Mouse (Mus musculus): ENCODE data around the gene Fcgr4. TPM values are rescaled to one million over a fixed set of nuclear protein-coding genes. Genes with fewer than 3 reads are reported as not detected.
A peak's percentile ranks its signal among the peaks of the same experiment; 100 is the strongest.

The Fcgr4 gene
- total RNA-seq, 1 experiment from 2014 or later = 1.6 TPM

DNA sequence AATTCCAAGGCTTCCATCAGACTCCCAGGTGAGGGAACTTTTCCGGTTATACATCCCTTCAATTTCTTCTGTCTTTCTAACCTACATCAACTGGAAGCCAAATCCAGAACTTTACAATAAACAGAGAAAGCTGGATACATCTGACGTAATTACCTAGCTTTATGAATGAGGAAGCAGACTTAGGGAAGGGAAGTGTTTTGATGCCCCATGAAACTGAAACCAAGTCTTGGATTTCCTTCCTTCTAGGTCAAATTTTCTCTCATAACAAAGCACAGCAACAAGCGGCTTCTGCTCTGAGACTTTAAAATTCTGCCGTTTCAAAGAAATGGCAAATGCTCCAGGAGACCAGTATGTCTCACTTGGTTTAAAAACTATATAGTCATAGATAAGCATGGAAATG, 12.4 kb upstream of the Fcgr4 start:
- peak; percentile 76 for ATAC-seq (replicated peaks; ENCODE audit: low read depth, poor library complexity, severe bottlenecking)

DNA sequence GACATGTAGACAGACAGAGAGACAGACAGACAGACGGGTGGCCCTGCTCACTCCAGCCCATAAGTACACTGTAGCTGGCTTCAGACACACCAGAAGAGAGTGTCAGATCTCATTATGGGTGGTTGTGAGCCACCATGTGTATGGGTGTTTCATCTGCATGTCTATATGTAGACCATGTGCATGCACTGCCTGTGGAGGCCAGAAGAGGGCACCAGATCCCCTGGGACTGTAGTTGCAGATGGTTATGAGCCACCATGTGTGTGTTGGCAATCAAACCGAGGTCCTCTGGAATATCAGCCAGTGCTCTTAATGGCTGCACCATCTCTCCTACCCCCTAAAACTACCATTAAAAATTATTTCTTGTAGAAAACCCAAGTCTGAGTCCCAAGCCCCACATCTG, 11.8 kb upstream of the Fcgr4 start:
- ATAC-seq (replicated peaks; ENCODE audit: low read depth, poor library complexity, severe bottlenecking) = no peak

DNA sequence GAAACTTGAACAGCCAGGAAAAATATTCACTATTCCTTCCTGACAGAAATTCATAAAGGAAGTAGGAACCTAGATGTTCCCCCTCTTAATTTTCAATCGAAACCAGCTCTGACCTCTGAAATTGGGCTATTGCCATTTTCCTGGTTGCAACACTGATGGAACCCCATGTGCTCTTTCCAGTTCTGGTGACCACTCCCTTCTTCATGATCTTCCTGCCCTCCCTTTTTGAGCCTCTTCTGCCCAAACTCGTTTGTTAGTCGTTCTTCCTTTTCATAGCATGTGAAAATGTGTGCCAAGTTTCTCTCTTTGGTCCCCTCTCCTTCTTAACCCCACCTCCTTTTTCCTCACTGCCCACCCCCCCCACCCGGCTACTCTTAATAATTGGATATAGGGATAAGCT, 7.0 kb upstream of the Fcgr4 start:
- ATAC-seq (replicated peaks; ENCODE audit: low read depth, poor library complexity, severe bottlenecking) = no peak

DNA sequence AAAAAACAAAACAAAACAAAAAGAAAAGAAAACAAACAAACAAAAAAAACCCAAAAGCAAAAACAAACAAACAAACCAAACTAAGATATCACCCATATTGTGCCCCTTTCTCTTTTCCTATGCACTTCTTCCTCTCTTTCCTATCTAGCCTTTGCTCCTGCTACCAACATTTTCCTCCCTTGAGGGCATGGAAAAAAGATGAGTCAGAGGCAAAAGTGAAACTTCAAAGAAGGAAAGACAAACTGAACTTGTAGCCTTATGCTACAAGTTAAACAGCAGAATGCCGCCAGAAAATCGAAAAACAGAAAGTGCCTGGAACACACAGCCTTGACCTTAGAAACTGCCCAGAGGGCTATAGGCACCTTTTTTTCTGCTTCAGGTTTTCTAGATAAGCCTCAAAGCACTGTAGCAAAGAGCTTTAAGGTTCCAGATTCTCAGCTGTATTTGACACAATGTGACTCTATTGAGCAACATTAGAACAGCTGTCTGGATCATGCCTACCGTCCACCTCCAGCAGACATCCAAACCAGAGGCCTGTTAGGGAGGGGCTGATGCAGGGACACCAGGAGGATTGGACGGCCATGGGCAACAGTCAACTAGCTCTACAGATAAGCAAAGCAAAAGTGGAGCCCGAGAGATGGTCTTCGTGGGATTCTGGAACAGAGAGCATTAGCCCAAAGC, 1.9 kb upstream of the Fcgr4 start:
- 0 out of 2 replicates have a peak, but pooled peaks have one; percentile 13 for ATAC-seq (replicated peaks; ENCODE audit: low read depth, poor library complexity, severe bottlenecking)

DNA sequence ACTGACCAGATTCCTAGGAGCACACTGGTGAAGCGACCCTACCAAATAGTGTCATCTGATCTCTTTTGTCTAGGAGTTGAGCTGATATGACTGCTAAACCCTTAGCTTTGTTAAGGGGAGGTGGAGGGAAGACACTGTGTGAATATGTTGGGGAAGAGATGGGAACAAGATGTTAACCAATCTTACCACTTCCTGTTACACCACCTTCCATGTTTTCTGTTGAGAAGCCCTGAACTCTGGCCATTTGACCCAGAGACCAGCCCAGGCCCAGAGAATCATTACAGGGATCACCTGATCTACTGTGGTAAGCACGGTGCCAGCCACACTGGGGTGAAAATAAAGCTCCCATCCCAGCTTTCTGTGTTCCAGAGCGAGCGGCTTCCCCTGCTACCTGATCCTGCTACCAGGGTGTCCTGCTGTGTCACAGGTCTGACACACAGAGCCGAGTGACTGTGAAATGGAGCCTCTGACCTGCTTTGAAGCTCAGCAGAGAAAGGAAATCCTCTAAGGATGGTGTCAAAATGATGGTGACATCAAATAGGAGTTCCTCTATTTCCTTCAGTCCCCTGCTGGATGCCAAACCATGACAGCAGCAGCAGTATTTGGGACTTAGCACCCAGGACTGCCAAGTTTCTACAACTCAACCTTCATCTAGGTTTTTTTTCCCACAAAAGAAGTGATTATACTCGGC, 1.1 kb upstream of the Fcgr4 start:
- ATAC-seq (replicated peaks; ENCODE audit: low read depth, poor library complexity, severe bottlenecking) = peak; percentile 62

DNA sequence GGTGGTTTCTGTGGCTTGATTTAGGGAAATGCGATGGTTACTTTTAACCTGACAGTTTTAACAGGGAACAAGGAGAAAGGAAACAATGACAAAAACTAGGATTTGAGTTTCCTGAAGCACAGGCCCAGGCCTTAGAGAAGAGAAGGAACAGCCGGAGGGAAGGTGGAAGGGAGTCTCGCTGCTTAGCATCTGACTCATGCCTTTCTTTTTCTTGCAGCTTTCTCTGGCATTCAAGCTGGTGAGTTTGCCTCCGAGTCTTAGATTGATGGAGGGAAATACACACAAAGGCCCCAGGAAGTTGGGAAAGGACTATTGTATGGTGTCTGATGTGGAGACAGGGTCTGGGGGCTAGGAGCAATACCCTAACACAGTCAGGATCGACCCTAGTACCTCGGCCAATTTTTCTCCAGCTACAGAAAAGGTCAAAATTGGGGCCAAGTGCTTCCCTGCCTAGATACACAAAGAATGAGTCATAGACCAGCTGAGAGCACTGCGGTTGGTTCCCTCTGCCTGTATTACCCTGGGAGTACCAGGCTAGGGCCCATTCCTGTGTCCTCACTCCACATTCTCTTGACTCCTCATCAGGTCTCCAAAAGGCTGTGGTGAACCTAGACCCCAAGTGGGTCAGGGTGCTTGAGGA, 711 bp downstream of the Fcgr4 start:
- no peak for ATAC-seq (replicated peaks; ENCODE audit: low read depth, poor library complexity, severe bottlenecking)

DNA sequence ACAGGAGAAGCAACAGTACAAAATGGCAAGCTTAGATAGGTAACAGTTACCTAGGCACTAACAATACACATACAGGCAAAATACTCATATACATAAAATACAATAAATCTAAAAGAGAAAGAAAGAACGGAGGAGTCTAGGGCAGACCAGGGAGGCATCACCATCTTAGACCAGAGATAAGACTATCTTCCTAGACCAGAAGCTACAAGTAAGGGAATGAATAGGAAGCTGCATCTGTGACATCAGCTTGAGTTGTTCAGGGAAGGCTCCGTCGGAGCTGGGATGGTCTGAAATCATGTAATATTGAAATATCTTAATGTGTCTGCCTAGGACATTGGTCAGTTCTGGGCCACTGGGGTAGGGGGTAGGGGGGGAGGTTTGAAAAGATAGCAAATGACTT, 13.0 kb downstream of the Fcgr4 start:
- no peak for ATAC-seq (replicated peaks; ENCODE audit: low read depth, poor library complexity, severe bottlenecking)

DNA sequence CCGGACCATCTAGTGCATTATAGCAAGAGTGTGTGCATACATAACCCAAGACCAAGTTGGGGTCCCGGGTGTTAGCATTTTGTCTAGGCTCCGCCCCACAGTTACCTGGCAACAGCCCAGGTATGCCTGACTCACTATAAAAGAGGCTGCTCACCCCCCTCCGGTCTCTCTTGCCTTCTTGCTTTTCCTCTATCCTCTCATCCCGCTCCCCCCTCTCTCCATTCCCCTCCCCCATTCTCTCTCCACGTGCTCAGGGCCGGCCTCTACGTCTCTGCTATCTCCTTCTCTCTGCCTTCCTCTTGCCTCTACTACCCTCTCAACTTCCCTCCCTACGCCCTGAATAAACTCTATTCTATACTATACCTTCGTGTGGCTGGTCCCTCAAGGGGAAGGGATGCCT, 14.0 kb downstream of the Fcgr4 start:
- no peak for ATAC-seq (replicated peaks; ENCODE audit: low read depth, poor library complexity, severe bottlenecking)

DNA sequence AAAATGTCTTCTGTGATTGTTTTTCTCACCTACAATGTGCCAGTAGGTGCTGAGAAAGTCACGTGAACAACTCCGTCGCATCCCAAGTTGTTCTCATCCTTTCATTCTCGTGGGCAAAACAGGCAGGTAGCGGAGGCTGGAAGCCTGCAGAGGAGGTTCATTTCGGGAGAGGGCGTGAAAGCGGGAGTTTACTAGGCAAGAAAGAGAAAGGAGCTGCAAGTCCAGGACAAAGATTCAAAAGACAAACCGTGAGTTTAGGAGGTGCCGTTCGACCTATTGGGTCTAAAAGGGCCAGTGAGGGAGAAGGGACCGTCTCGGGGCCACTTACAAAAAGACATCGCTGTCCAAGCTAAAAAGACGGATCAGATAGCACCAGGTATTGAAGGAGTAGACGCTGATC, 14.5 kb downstream of the Fcgr4 start:
- ATAC-seq (replicated peaks; ENCODE audit: low read depth, poor library complexity, severe bottlenecking) = 0 out of 2 replicates have a peak, but pooled peaks have one; percentile 0

DNA sequence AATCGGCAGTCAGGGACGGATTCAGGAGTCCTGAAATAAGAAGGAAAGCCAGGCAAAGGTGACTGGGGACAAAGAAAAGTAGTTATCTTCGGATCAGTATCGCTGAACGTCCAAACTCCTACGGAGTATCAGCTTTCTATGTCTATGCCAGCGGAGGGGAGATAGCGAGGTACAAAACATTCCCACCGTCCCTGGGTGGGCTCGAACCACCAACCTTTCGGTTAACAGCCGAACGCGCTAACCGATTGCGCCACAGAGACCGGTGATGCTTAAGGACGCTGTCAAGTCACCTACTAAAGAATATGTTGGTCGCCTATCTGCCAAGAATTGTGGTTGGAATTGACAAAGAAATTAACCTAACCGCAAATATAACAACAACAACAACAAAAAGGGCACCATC, 15.0 kb downstream of the Fcgr4 start:
- ATAC-seq (replicated peaks; ENCODE audit: low read depth, poor library complexity, severe bottlenecking) = peak; percentile 39

DNA sequence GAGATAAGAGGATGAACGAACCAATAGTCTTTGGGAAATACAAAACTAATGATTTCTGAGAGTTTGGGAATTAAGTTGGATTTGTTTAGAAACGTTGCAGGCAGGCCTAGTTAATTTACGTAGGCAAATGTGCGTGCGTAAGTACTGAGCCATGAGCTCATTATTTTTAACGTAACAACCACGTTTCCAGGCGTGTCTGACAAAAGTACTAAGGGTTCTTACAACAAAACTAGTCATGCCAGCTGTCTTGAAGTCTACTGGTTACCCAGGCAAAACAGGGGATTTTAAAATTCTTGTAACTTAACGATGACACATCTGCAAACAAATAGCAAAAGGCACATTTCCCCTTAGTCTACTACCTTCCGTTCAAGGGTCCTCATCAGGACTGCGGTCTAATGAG, 15.5 kb downstream of the Fcgr4 start:
- no peak for ATAC-seq (replicated peaks; ENCODE audit: low read depth, poor library complexity, severe bottlenecking)

DNA sequence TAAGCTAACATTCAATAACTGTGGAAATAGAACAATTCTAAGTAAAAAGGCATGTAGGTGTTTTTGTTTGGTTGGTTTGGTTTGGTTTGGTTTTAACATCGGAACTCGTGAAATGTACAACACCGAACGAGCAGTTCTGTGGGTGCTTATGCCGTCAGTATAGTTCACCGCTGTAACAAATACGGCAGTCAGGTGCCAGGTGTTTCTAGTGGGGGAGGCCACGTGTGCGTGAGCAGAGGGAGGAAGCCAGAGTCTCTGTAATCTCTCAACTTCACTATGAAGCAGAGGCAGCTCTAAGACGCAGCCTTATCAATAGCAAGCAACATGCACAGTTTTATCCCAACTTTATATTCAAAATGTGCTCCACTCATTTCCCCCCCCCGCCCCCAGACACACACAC, 16.9 kb downstream of the Fcgr4 start:
- no peak for ATAC-seq (replicated peaks; ENCODE audit: low read depth, poor library complexity, severe bottlenecking)

DNA sequence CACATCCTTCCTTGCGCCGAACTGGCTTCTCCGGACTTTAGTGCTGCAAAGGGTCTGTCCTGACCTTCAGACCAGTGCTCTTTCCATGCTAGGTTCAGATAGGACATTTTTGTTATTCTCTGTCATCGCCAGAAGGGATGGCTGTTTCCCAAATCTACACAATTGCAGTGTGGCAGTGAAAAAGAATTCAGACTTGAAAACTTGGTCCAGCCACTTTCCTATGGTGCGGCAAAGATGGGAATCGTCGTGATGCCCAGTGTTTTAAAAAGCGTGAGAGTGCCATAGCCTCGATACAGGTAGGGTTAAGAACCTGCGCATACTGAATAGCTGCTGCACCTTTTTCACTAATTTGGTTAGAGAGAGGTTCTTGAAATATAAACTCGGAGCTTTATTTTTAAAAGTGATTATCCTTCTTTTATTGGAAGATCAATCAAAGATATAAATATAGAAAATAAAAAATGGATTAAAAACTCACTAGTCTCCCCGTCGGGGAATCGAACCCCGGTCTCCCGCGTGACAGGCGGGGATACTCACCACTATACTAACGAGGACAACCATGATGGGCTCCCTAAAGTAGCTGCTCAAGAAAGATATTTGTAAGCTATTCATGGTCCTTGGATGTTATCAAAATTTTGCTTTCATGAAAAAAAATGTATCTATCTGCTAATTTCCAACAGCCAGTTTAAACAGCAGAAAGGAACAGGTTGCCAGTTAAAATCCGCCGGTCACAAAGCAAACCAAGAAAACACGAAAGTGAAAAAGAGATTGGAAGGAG, 18.0 kb downstream of the Fcgr4 start:
- ATAC-seq (replicated peaks; ENCODE audit: low read depth, poor library complexity, severe bottlenecking) = 0 out of 2 replicates have a peak, but pooled peaks have one; percentile 24

DNA sequence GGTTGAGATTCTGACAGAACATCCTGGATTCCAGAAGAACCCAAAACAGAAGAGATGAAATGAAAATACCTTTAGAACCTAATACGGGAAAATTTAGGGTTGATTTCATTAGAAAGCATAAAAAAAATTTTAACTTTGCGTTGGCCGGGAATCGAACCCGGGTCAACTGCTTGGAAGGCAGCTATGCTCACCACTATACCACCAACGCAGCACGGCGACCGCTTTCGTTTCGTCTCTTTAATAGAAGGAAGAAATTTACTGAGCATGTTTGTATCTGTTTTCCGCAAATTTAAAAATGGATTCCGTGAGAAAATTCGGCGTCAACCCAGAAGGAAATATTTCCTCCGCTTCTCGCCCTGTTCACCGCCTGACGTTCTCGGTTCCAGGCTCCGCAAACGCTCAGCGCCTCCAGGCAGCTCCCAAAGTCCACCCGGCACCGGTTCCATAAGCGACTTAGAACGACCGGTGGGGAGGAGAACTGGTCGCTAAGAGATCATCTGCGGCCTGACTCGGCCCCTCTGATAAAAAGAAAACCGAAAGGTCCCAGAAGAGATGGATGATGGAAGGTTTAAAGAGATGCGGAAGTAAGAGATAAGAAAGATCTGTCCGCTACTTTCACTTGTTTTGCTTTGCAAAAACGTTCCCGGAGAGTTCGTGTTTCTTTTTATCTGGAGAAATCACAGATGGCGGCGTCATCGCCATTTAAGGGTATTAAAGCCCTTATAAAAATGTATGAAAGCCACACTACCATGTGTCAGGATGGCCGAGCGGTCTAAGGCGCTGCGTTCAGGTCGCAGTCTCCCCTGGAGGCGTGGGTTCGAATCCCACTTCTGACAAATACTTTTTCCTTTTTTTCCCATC, 19.4 kb downstream of the Fcgr4 start:
- peak; percentile 43 for ATAC-seq (replicated peaks; ENCODE audit: low read depth, poor library complexity, severe bottlenecking)

DNA sequence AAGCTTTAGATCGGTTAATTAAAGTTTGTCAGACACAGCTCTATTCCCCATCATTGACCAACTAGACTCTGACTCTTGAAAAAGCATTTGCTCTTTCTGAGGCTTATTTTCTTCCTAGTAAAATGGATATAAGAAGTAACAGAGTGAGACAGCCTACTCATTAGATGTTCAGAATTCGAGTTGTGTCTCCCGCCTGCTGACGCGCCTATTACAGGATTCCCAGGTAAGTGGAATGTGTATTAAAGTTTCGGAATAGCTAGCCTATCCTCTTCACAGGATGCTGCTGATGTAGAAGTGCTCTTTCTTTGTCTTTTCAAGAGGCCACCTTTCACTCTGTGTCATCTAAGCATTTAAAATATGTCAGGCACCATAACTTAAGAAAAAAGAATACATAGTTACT, 20.4 kb downstream of the Fcgr4 start:
- no peak for ATAC-seq (replicated peaks; ENCODE audit: low read depth, poor library complexity, severe bottlenecking)

DNA sequence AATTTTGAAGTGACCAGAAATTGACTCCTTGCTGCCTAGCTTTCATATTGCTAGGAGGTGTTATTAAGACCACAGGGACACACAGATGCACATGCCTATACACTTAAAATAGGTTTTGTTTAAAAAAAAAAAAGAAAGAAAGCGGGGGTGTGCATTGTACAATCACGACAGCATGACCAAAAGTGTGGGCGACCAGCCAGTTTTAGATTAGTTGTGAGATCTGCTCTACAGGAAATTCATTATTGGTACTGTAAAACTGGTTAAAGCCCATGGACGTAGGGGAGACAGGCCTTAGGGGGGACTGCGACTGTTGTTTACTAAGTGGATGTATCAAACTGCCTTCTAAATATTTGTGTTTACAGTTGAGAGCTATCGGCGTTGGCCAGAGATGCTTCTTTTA, 21.2 kb downstream of the Fcgr4 start:
- no peak for ATAC-seq (replicated peaks; ENCODE audit: low read depth, poor library complexity, severe bottlenecking)

DNA sequence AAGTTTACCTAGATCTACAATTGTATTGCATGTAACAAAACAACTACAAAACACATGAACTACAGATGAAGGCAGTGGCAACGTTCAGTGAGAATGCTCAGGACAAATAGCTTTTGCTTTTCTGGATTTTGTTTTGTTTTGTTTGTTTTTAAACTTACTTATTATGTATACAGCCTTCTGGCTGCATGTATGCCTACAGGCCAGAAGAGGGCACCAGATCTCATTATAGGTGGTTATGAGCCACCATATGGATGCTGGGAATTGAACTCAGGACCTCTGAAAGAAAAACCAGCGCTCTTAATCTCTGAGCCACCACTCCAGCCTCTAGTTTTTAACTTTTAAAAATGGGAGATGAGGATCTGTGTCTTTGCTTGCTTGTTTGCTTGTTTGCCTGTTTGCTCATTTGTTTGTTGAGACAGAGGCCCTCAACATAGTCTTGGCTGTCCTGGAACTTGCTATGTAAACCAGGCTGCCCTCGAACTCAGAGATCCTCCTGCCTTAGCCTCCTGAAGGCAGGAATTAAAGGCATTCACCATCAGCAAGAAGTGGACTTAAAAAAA, 25.0 kb downstream of the Fcgr4 start:
- ATAC-seq (replicated peaks; ENCODE audit: low read depth, poor library complexity, severe bottlenecking) = no peak

DNA sequence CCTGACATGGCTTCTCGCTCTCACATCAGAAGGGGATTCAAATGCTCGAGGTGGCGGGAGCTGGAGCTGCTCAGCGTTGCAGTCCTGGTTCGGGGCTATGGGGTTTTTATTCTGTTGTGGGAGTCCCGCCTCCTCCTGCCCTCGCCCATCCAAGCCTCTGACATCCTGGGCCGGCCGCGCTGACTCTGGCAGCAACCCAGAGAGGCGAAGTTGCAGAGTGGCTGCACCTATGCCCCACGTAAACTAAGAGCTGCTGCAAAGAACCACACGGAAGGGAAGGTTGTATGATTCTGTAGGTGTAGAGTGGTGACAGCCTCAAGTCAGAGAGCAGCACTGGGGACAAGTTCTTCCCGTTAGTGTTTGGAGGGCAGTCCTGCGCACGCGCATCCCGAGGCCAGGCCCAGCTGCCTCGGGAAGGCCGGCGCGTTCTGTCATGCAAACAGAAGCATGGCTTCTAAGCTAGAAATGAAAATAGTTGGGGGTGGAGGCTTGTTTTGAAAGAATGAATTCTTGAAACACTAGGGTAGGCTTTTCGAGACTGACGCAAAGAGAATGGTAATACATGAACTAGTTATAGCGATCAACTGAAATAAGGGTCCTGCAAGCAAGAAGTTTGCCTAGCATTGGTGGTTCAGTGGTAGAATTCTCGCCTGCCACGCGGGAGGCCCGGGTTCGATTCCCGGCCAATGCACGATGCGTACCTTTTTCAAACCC, 25.8 kb downstream of the Fcgr4 start:
- peak; percentile 91 for ATAC-seq (replicated peaks; ENCODE audit: low read depth, poor library complexity, severe bottlenecking)

DNA sequence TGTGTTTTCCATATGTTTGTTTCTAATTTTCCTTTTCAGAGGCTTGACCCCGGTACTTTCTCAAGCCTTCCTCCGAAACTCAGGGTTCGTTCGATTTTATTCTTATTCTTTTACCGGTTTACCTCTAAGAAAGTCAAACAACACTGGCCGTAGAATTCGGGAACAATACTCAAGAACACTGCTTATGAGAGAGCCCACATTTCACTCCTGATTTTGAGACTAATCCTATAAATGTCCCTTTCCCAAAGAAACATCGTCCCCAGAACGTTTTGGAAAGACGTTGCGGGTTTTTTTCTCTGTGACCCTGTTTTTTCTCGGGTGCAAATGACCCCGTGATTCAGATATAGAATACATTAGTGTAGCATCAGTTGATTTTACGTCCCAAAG, 26.4 kb downstream of the Fcgr4 start:
- peak; percentile 3; the same call in 1 of the 2 replicates for ATAC-seq (replicated peaks; ENCODE audit: low read depth, poor library complexity, severe bottlenecking)

Measured in common myeloid progenitor, adult 5-6 weeks (primary cell).